8 mouse cellular contexts compared by ENCODE assay signal in genomic region chrX:152016151-152017145, GRCm38 (mm10). TPM values are rescaled to one million over a fixed set of nuclear protein-coding genes. Genes with fewer than 3 reads are reported as not detected.
DNase-seq lines count a peak whose midpoint lies in the region; ATAC-seq and TF ChIP-seq lines count a peak whose summit lies in the region.

TSS of gene Ribc1 (minus strand) at chrX:152016295.
TSS of gene Smc1a (plus strand) at chrX:152016428.

- H3K4me3 ChIP-seq in embryonic facial prominence, embryonic 13.5 days, result peak within 1 kb of the TSS; percentile 53
- H3K4me3 ChIP-seq in limb, embryonic 14.5 days (replicated peaks; ENCODE audit: low read length), result peak within 1 kb of the TSS; percentile 53
- peak within 1 kb of the TSS; percentile 48 for H3K4me3 ChIP-seq in midbrain, postnatal 0 days (ENCODE audit: low read depth, low read length)

- H3K36me3 ChIP-seq in embryonic facial prominence, embryonic 13.5 days, result peaks cover 9% of the 10 kb centered on the region
- H3K36me3 ChIP-seq in limb, embryonic 14.5 days (ENCODE audit: control insufficient read depth, insufficient read depth, low read length), result no peaks in the 10 kb centered on the region
- H3K36me3 ChIP-seq in midbrain, postnatal 0 days (ENCODE audit: insufficient read depth, low read length), result no peaks in the 10 kb centered on the region

- no peak for TF ChIP-seq CTCF in midbrain, postnatal 0 days (IDR thresholded peaks at IDR 0.05)

- no peaks in the 10 kb centered on the region for H3K9me3 ChIP-seq in embryonic facial prominence, embryonic 13.5 days
- H3K9me3 ChIP-seq in limb, embryonic 14.5 days (ENCODE audit: control insufficient read depth, low read length), result no peaks in the 10 kb centered on the region
- H3K9me3 ChIP-seq in midbrain, postnatal 0 days (ENCODE audit: low read length), result no peaks in the 10 kb centered on the region

- H3K4me1 ChIP-seq in embryonic facial prominence, embryonic 13.5 days, result peaks cover 7% of the 10 kb centered on the region; the same call in 1 of the 2 replicates
- no peaks in the 10 kb centered on the region for H3K4me1 ChIP-seq in limb, embryonic 14.5 days (ENCODE audit: control insufficient read depth, insufficient read depth, low read length)
- no peaks in the 10 kb centered on the region for H3K4me1 ChIP-seq in midbrain, postnatal 0 days (ENCODE audit: insufficient read depth, low read length)

- peak within 1 kb of the TSS; percentile 65 for H3K4me2 ChIP-seq in embryonic facial prominence, embryonic 13.5 days
- H3K4me2 ChIP-seq in limb, embryonic 14.5 days (replicated peaks; ENCODE audit: low read depth, low read length, severe bottlenecking), result peak within 1 kb of the TSS; percentile 50
- peak within 1 kb of the TSS; percentile 48 for H3K4me2 ChIP-seq in midbrain, postnatal 0 days (ENCODE audit: low read depth, low read length, poor library complexity, severe bottlenecking)

- 25% methylated on average over 64 of the region's 64 CpGs for WGBS in embryonic facial prominence, embryonic 13.5 days
- 21% methylated on average over 63 of the region's 64 CpGs for WGBS in limb, embryonic 14.5 days
- 17% methylated on average over 64 of the region's 64 CpGs for whole genome bisulfite sequencing in midbrain, postnatal 0 days

- peak within 1 kb of the TSS; percentile 93 for H3K27ac ChIP-seq in embryonic facial prominence, embryonic 13.5 days
- H3K27ac ChIP-seq in limb, embryonic 14.5 days (replicated peaks; ENCODE audit: low read depth, low read length), result peak within 1 kb of the TSS; percentile 90
- H3K27ac ChIP-seq in midbrain, postnatal 0 days (ENCODE audit: low read depth, low read length), result peak within 1 kb of the TSS; percentile 83

- 0 out of 2 replicates have a peak, but pooled peaks have one; percentile 6 for TF ChIP-seq POLR2A in limb, embryonic 14.5 days (IDR thresholded peaks at IDR 0.05; ENCODE audit: borderline replicate concordance, extremely low read depth, insufficient read depth, insufficient read length)

- DNase-seq in 3134 (ENCODE audit: extremely low read depth, insufficient read length, low spot score), result peak; percentile 93
- peak; percentile 90 to 91 for DNase-seq in adrenal gland, postnatal 36 days
- DNase-seq in heart, adult 8-10 months (ENCODE audit: low spot score), result peak; percentile 94
- peak; percentile 96 for DNase-seq in kidney, adult 9 months
- DNase-seq in limb, embryonic 14.5 days (ENCODE audit: low spot score), result peak; percentile 94
- peak; percentile 96 for DNase-seq in midbrain, postnatal 0 days (ENCODE audit: low spot score)
- peak; percentile 69 to 78 for DNase-seq in spleen, postnatal 14 days (ENCODE audit: low spot score in 2 of 2)

- H3K9ac ChIP-seq in embryonic facial prominence, embryonic 13.5 days, result peak within 1 kb of the TSS; percentile 78
- H3K9ac ChIP-seq in limb, embryonic 14.5 days (ENCODE audit: low read depth, low read length, severe bottlenecking), result peak within 1 kb of the TSS; percentile 68
- H3K9ac ChIP-seq in midbrain, postnatal 0 days (replicated peaks; ENCODE audit: low read length, poor library complexity, severe bottlenecking), result peak within 1 kb of the TSS; percentile 55

- ATAC-seq in embryonic facial prominence, embryonic 13.5 days (ENCODE audit: insufficient number of reproducible peaks, insufficient read depth, low FRiP score, low TSS enrichment, low read depth), result peak; percentile 96
- peak; percentile 97 for ATAC-seq in limb, embryonic 14.5 days (ENCODE audit: low FRiP score, low read depth)
- peak; percentile 99 for ATAC-seq in midbrain, postnatal 0 days (ENCODE audit: low FRiP score)

- H3K27me3 ChIP-seq in embryonic facial prominence, embryonic 13.5 days, result peaks cover 50% of the 10 kb centered on the region
- 0 out of 2 replicates have a peak, but pooled peaks cover 8% of the 10 kb centered on the region for H3K27me3 ChIP-seq in limb, embryonic 14.5 days (ENCODE audit: control insufficient read depth, insufficient read depth, low read length)
- H3K27me3 ChIP-seq in midbrain, postnatal 0 days (ENCODE audit: insufficient read depth, low read length), result peaks cover 3% of the 10 kb centered on the region; the same call in 1 of the 2 replicates

RNA-seq across cellular contexts. Expression of gene Ribc1, which starts in this region (rescaled TPM):
- 1 to 10 TPM; 1.5 to 3.2 TPM for total RNA-seq in adrenal gland, postnatal 36 days (2021)
- polyA plus RNA-seq in embryonic facial prominence, embryonic 13.5 days (2015; fragmentation: Nextera tagmentation; extraction: Ambion mirVana), result 2.1 and 2.2 TPM in 2 replicates
- under 1 TPM; 0.23 to 0.75 (median 0.48) TPM for total RNA-seq in heart, adult 8-10 months (2022)
- 0.33 and 0.60 TPM in 2 replicates for polyA plus RNA-seq in limb, embryonic 14.5 days (2012; rRNA removed)
- polyA plus RNA-seq in limb, embryonic 14.5 days (2014; fragmentation: Nextera tagmentation; extraction: Ambion mirVana), result 1.6 and 1.8 TPM in 2 replicates
- total RNA-seq in midbrain, postnatal 0 days (2014; rRNA removed), result 0.33 TPM in 1 of 2 replicates, not detected in the other
- polyA plus RNA-seq in midbrain, postnatal 0 days (2015; fragmentation: Nextera tagmentation; extraction: Ambion mirVana), result 0.61 and 1.1 TPM in 2 replicates

RNA-seq across cellular contexts. Expression of gene Smc1a, which starts in this region (rescaled TPM):
- 10 to 100 TPM; 54.6 to 58.3 TPM for total RNA-seq in adrenal gland, postnatal 36 days (2021)
- polyA plus RNA-seq in embryonic facial prominence, embryonic 13.5 days (2015; fragmentation: Nextera tagmentation; extraction: Ambion mirVana), result 113 and 119 TPM in 2 replicates
- total RNA-seq in heart, adult 8-10 months (2022), result 10 to 100 TPM; 19.7 to 25.7 (median 23.6) TPM
- 62.0 and 80.6 TPM in 2 replicates for polyA plus RNA-seq in limb, embryonic 14.5 days (2012; rRNA removed)
- 91.3 and 96.3 TPM in 2 replicates for polyA plus RNA-seq in limb, embryonic 14.5 days (2014; fragmentation: Nextera tagmentation; extraction: Ambion mirVana)
- total RNA-seq in midbrain, postnatal 0 days (2014; rRNA removed), result 30.5 and 34.0 TPM in 2 replicates
- polyA plus RNA-seq in midbrain, postnatal 0 days (2015; fragmentation: Nextera tagmentation; extraction: Ambion mirVana), result 48.9 and 51.7 TPM in 2 replicates

Comparison
In these comparisons a context has a peak if more than half of its experiments do, and no peak if none do; other contexts are left out.
1. Peak in every context shown above with its lines: DNase-seq, ATAC-seq, H3K4me3 ChIP-seq and H3K27ac ChIP-seq.